Mouse (Mus musculus): Measurements from ENCODE around the gene Dusp13. TPM values are rescaled to one million over a fixed set of nuclear protein-coding genes. Genes with fewer than 3 reads are reported as not detected.

The Dusp13 gene
- polyA plus RNA-seq, 1 experiment from 2014 or later = not detected

GRCm38 (mm10) chr14:21744169-21744568 is 6.8 kb downstream of the Dusp13 start:
- H3K36me3 ChIP-seq (ENCODE audit: insufficient read depth, low read length) = no peaks in the 10 kb centered on the region
- no peaks in the 10 kb centered on the region for H3K27me3 ChIP-seq (ENCODE audit: insufficient read depth, low read length)
- H3K27ac ChIP-seq = no peak overlapping the region
- WGBS = 88% methylated on average over 1 of the region's 1 CpGs
- no peak overlapping the region for H3K4me2 ChIP-seq (ENCODE audit: low read length)
- no peak overlapping the region for H3K9ac ChIP-seq (ENCODE audit: low read depth, low read length)
- no peak for TF ChIP-seq CTCF (IDR thresholded peaks at IDR 0.05; ENCODE audit: low read depth)
- no peaks in the 10 kb centered on the region for H3K4me1 ChIP-seq (replicated peaks; ENCODE audit: insufficient read depth, low read length)
- no peak for DNase-seq (ENCODE audit: low spot score)
- ATAC-seq (replicated peaks; ENCODE audit: low FRiP score, low read depth) = no peak
- no peak overlapping the region for H3K4me3 ChIP-seq (replicated peaks; ENCODE audit: low read depth, low read length)
- H3K9me3 ChIP-seq (replicated peaks; ENCODE audit: low read length) = no peaks in the 10 kb centered on the region

- Histone ChIP-seq H3K4me1 (replicated peaks; ENCODE audit: insufficient read depth, low read length) (no peaks in the 10 kb centered on the region), H3K36me3 (ENCODE audit: insufficient read depth, low read length) (no peaks in the 10 kb centered on the region), H3K4me2 (ENCODE audit: low read length) (no peak overlapping the region), H3K4me3 (replicated peaks; ENCODE audit: low read depth, low read length) (no peak overlapping the region), H3K27me3 (ENCODE audit: insufficient read depth, low read length) (no peaks in the 10 kb centered on the region), H3K9ac (ENCODE audit: low read depth, low read length) (no peak overlapping the region), H3K9me3 (replicated peaks; ENCODE audit: low read length) (no peaks in the 10 kb centered on the region), H3K27ac (no peak overlapping the region)
- DNase-seq (ENCODE audit: low spot score) = no peak
- WGBS = 92% methylated on average over 4 of the region's 4 CpGs
- no peak for ATAC-seq (replicated peaks; ENCODE audit: low FRiP score, low read depth)
- TF ChIP-seq CTCF (IDR thresholded peaks at IDR 0.05; ENCODE audit: low read depth) = no peak
These were observed 8.5 kb downstream of the Dusp13 start for GRCm38 (mm10) chr14:21742441-21742840.

- no peaks in the 10 kb centered on the region for H3K36me3 ChIP-seq (ENCODE audit: insufficient read depth, low read length)
- no peaks in the 10 kb centered on the region for H3K9me3 ChIP-seq (replicated peaks; ENCODE audit: low read length)
- no peak overlapping the region for H3K4me2 ChIP-seq (ENCODE audit: low read length)
- peak overlapping the region; percentile 29; the same call in 1 of the 2 replicates for H3K9ac ChIP-seq (ENCODE audit: low read depth, low read length)
- H3K4me1 ChIP-seq (replicated peaks; ENCODE audit: insufficient read depth, low read length) = no peaks in the 10 kb centered on the region
- H3K27me3 ChIP-seq (ENCODE audit: insufficient read depth, low read length) = no peaks in the 10 kb centered on the region
- H3K4me3 ChIP-seq (replicated peaks; ENCODE audit: low read depth, low read length) = no peak overlapping the region
- TF ChIP-seq CTCF (IDR thresholded peaks at IDR 0.05; ENCODE audit: low read depth) = peak; percentile 99
- DNase-seq (ENCODE audit: low spot score) = peak; percentile 87
- WGBS = 15% methylated on average over 4 of the region's 4 CpGs
- ATAC-seq (replicated peaks; ENCODE audit: low FRiP score, low read depth) = peak; percentile 63; the same call in 1 of the 2 replicates
- no peak overlapping the region for H3K27ac ChIP-seq
These were observed 9.2 kb downstream of the Dusp13 start for GRCm38 (mm10) chr14:21741786-21742185.

- no peak for DNase-seq (ENCODE audit: low spot score)
- no peaks in the 10 kb centered on the region for H3K36me3 ChIP-seq (ENCODE audit: insufficient read depth, low read length)
These were observed 9.7 kb downstream of the Dusp13 start for GRCm38 (mm10) chr14:21741314-21741713.

GRCm38 (mm10) chr14:21740345-21740744 is 10.6 kb downstream of the Dusp13 start:
- ATAC-seq (replicated peaks; ENCODE audit: low FRiP score, low read depth) = no peak
- DNase-seq (ENCODE audit: low spot score) = no peak
- Histone ChIP-seq H3K4me1 (replicated peaks; ENCODE audit: insufficient read depth, low read length) (no peaks in the 10 kb centered on the region), H3K4me2 (ENCODE audit: low read length) (no peak overlapping the region), H3K27ac (no peak overlapping the region), H3K36me3 (ENCODE audit: insufficient read depth, low read length) (no peaks in the 10 kb centered on the region), H3K9ac (ENCODE audit: low read depth, low read length) (no peak overlapping the region), H3K27me3 (ENCODE audit: insufficient read depth, low read length) (no peaks in the 10 kb centered on the region), H3K9me3 (replicated peaks; ENCODE audit: low read length) (no peaks in the 10 kb centered on the region), H3K4me3 (replicated peaks; ENCODE audit: low read depth, low read length) (no peak overlapping the region)
- 95% methylated on average over 7 of the region's 7 CpGs for WGBS
- TF ChIP-seq CTCF (IDR thresholded peaks at IDR 0.05; ENCODE audit: low read depth) = no peak

More at GRCm38 (mm10) chr14:21741314-21741713, 9.7 kb downstream of the Dusp13 start:
- ATAC-seq (replicated peaks; ENCODE audit: low FRiP score, low read depth) = no peak
- H3K4me3 ChIP-seq (replicated peaks; ENCODE audit: low read depth, low read length) = no peak overlapping the region
- 87% methylated on average over 3 of the region's 3 CpGs for WGBS
- no peak overlapping the region for H3K4me2 ChIP-seq (ENCODE audit: low read length)
- peak overlapping the region; percentile 29; the same call in 1 of the 2 replicates for H3K9ac ChIP-seq (ENCODE audit: low read depth, low read length)
- no peak for TF ChIP-seq CTCF (IDR thresholded peaks at IDR 0.05; ENCODE audit: low read depth)
- no peak overlapping the region for H3K27ac ChIP-seq
- H3K9me3 ChIP-seq (replicated peaks; ENCODE audit: low read length) = no peaks in the 10 kb centered on the region
- no peaks in the 10 kb centered on the region for H3K4me1 ChIP-seq (replicated peaks; ENCODE audit: insufficient read depth, low read length)
- no peaks in the 10 kb centered on the region for H3K27me3 ChIP-seq (ENCODE audit: insufficient read depth, low read length)

- H3K4me1 ChIP-seq (replicated peaks; ENCODE audit: insufficient read depth, low read length) = no peaks in the 10 kb centered on the region
These were observed 17.7 kb downstream of the Dusp13 start for GRCm38 (mm10) chr14:21733131-21733905.

More at GRCm38 (mm10) chr14:21733131-21733905, 17.7 kb downstream of the Dusp13 start:
- no peak overlapping the region for H3K9ac ChIP-seq (ENCODE audit: low read depth, low read length)
- no peak overlapping the region for H3K4me2 ChIP-seq (ENCODE audit: low read length)
- DNase-seq (ENCODE audit: low spot score) (no peak), ATAC-seq (replicated peaks; ENCODE audit: low FRiP score, low read depth) (no peak)
- H3K4me3 ChIP-seq (replicated peaks; ENCODE audit: low read depth, low read length) = no peak overlapping the region
- no peaks in the 10 kb centered on the region for H3K9me3 ChIP-seq (replicated peaks; ENCODE audit: low read length)
- no peaks in the 10 kb centered on the region for H3K36me3 ChIP-seq (ENCODE audit: insufficient read depth, low read length)
- 90% methylated on average over 15 of the region's 15 CpGs for WGBS
- H3K27ac ChIP-seq = no peak overlapping the region
- TF ChIP-seq CTCF (IDR thresholded peaks at IDR 0.05; ENCODE audit: low read depth) = no peak
- H3K27me3 ChIP-seq (ENCODE audit: insufficient read depth, low read length) = no peaks in the 10 kb centered on the region
